Mouse (Mus musculus) heart, embryonic 14.5 days (tissue): ENCODE measurements at regions not wholly inside any gene's neighbourhood (a gene's known extent, or its start where the extent isn't known, plus 50 kb on each side); places are given as distances from the start of the nearest gene placed in this dataset.

ENCODE experiments used
- ATAC-seq: fragments of 200-750 bp; cut with Nextera tagmentation; 2 replicates; pipeline ENCODE4 v1.8.0; 2017; ENCODE audit warnings: low read depth, moderate TSS enrichment; ENCODE audit not compliant: insufficient number of reproducible peaks, insufficient read depth, low FRiP score
- H3K27ac ChIP-seq, 2 experiments: fragments of 200-500 bp in 1 of 2; fragments of 300-500 bp in 1 of 2; sonication (generic) in 1 of 2; replicated peaks in 1 of 2; 2 replicates each; pipeline ENCODE4 v1.5.1; 2012 to 2014; ENCODE audit warnings: low read depth in 2 of 2, low read length in 2 of 2, control low read depth in 1 of 2, mild to moderate bottlenecking in 1 of 2, mixed read lengths in 1 of 2; ENCODE audit not compliant: control insufficient read depth in 1 of 2, insufficient read depth in 1 of 2
- H3K27me3 ChIP-seq: fragments of 300-500 bp; sonication (generic); 2 replicates; pipeline ENCODE4 v1.6.1; 2014; ENCODE audit warnings: mild to moderate bottlenecking, low read length, control low read depth; ENCODE audit not compliant: control insufficient read depth, insufficient read depth
- H3K36me3 ChIP-seq: fragments of 300-500 bp; sonication (generic); 2 replicates; pipeline ENCODE4 v1.6.1; 2014; ENCODE audit warnings: mild to moderate bottlenecking, control low read depth, low read length, mixed read lengths; ENCODE audit not compliant: control insufficient read depth, insufficient read depth
- H3K4me1 ChIP-seq, 2 experiments: fragments of 200-500 bp in 1 of 2; fragments of 300-500 bp in 1 of 2; sonication (generic) in 1 of 2; 2 replicates each; pipeline ENCODE4 v1.6.1; 2012 to 2014; ENCODE audit warnings: low read length in 2 of 2, control low read depth in 1 of 2, mixed read lengths in 1 of 2; ENCODE audit not compliant: control insufficient read depth in 2 of 2, insufficient read depth in 2 of 2
- H3K4me2 ChIP-seq: fragments of 300-500 bp; sonication (generic); 2 replicates; pipeline ENCODE4 v1.6.1; 2014; ENCODE audit warnings: mild to moderate bottlenecking, low read length
- H3K4me3 ChIP-seq, 2 experiments: fragments of 200-500 bp in 1 of 2; fragments of 300-500 bp in 1 of 2; sonication (generic) in 1 of 2; 2 replicates each; pipeline ENCODE4 v1.5.1; 2012 to 2014; ENCODE audit warnings: low read length in 2 of 2, mild to moderate bottlenecking in 2 of 2, control low read depth in 1 of 2, low read depth in 1 of 2, moderate library complexity in 1 of 2; ENCODE audit not compliant: control insufficient read depth in 1 of 2, insufficient read depth in 1 of 2
- H3K9ac ChIP-seq: fragments of 300-500 bp; sonication (generic); 2 replicates; pipeline ENCODE4 v1.6.1; 2014; ENCODE audit warnings: mild to moderate bottlenecking, low read length
- H3K9me3 ChIP-seq: fragments of 300-500 bp; sonication (generic); 2 replicates; pipeline ENCODE4 v1.6.1; 2016; ENCODE audit warnings: low read length, control low read depth; ENCODE audit not compliant: control insufficient read depth
- WGBS: fragments of 180-500 bp; shearing (Covaris S2); extraction: QIAGEN DNeasy Blood & Tissue Kit; methylation state at CpG from one replicate; pipeline ENCODE4 v1.1.7; 2014; 5-methylcytosine and 5-hydroxymethylcytosine counted together

GRCm38 (mm10) chr17:16101548-16101947 lies 270.7 kb upstream of the Rgmb start:
- Histone ChIP-seq H3K9me3 (no peaks in the 10 kb centered on the region), H3K9ac (no peak overlapping the region), H3K27me3 (no peaks in the 10 kb centered on the region), H3K27ac (no peak overlapping the region), H3K4me3 (no peak overlapping the region), H3K36me3 (no peaks in the 10 kb centered on the region), H3K4me1 (no peaks in the 10 kb centered on the region), H3K4me2 (no peak overlapping the region)
- ATAC-seq: no peak
- WGBS: 48% methylated on average over 2 of the region's 2 CpGs

- no peaks in the 10 kb centered on the region for H3K27me3 ChIP-seq
- no peak overlapping the region for H3K4me2 ChIP-seq
- H3K9ac ChIP-seq: no peak overlapping the region
- H3K9me3 ChIP-seq: no peaks in the 10 kb centered on the region
- 71% methylated on average over 4 of the region's 4 CpGs for WGBS
- no peak overlapping the region for H3K4me3 ChIP-seq
- H3K4me1 ChIP-seq: no peaks in the 10 kb centered on the region
- no peak for ATAC-seq
- no peaks in the 10 kb centered on the region for H3K36me3 ChIP-seq
- no peak overlapping the region for H3K27ac ChIP-seq
These were observed 262.1 kb upstream of the Rgmb start for GRCm38 (mm10) chr17:16092952-16093351.

- WGBS: 78% methylated on average over 8 of the region's 8 CpGs
These were observed 258.9 kb upstream of the Rgmb start for GRCm38 (mm10) chr17:16089619-16090280.

GRCm38 (mm10) chr17:16088879-16089618 lies 258.2 kb upstream of the Rgmb start:
- Histone ChIP-seq H3K4me2 (no peak overlapping the region), H3K27ac (no peak overlapping the region), H3K9me3 (no peaks in the 10 kb centered on the region), H3K4me1 (no peaks in the 10 kb centered on the region), H3K36me3 (no peaks in the 10 kb centered on the region), H3K4me3 (no peak overlapping the region), H3K9ac (no peak overlapping the region), H3K27me3 (no peaks in the 10 kb centered on the region)
- ATAC-seq: no peak
- 58% methylated on average over 5 of the region's 5 CpGs for WGBS

More at GRCm38 (mm10) chr17:16089619-16090280, 258.9 kb upstream of the Rgmb start:
- H3K36me3 ChIP-seq: no peaks in the 10 kb centered on the region
- no peak overlapping the region for H3K4me2 ChIP-seq
- no peak overlapping the region for H3K9ac ChIP-seq
- H3K4me3 ChIP-seq: no peak overlapping the region
- no peaks in the 10 kb centered on the region for H3K4me1 ChIP-seq
- H3K27me3 ChIP-seq: no peaks in the 10 kb centered on the region
- no peak overlapping the region for H3K27ac ChIP-seq
- ATAC-seq: no peak
- H3K9me3 ChIP-seq: no peaks in the 10 kb centered on the region

- Histone ChIP-seq H3K4me1 (no peaks in the 10 kb centered on the region), H3K9ac (no peak overlapping the region), H3K27ac (no peak overlapping the region), H3K4me3 (no peak overlapping the region), H3K4me2 (no peak overlapping the region), H3K9me3 (no peaks in the 10 kb centered on the region), H3K27me3 (no peaks in the 10 kb centered on the region), H3K36me3 (no peaks in the 10 kb centered on the region)
- 66% methylated on average over 2 of the region's 2 CpGs for WGBS
- ATAC-seq: no peak
These were observed 256.2 kb upstream of the Rgmb start for GRCm38 (mm10) chr17:16087046-16087445.

- no peaks in the 10 kb centered on the region for H3K9me3 ChIP-seq
- ATAC-seq: no peak
- H3K27me3 ChIP-seq: no peaks in the 10 kb centered on the region
- H3K27ac ChIP-seq: no peak overlapping the region
- H3K9ac ChIP-seq: no peak overlapping the region
- no peaks in the 10 kb centered on the region for H3K36me3 ChIP-seq
- WGBS: 83% methylated on average over 3 of the region's 3 CpGs
- H3K4me2 ChIP-seq: no peak overlapping the region
- H3K4me1 ChIP-seq: no peaks in the 10 kb centered on the region
- no peak overlapping the region for H3K4me3 ChIP-seq
These were observed 252.0 kb upstream of the Rgmb start for GRCm38 (mm10) chr17:16082842-16083241.

- Histone ChIP-seq H3K9me3 (no peaks in the 10 kb centered on the region), H3K27ac (no peak overlapping the region), H3K4me3 (no peak overlapping the region), H3K4me1 (no peaks in the 10 kb centered on the region), H3K27me3 (no peaks in the 10 kb centered on the region), H3K4me2 (no peak overlapping the region), H3K9ac (no peak overlapping the region), H3K36me3 (no peaks in the 10 kb centered on the region)
- no peak for ATAC-seq
- WGBS: 75% methylated on average over 3 of the region's 3 CpGs
These were observed 247.7 kb upstream of the Rgmb start for GRCm38 (mm10) chr17:16078549-16078948.
